Mouse (Mus musculus) MEL (cell line): ENCODE results near the gene Cytl1. TPM values are rescaled to one million over a fixed set of nuclear protein-coding genes. Genes with fewer than 3 reads are reported as not detected.

Experiments used
- DNase-seq: peaks from one replicate; pipeline ENCODE4 v3.0.0; 2011; ENCODE audit warnings: low read depth, low spot score
- H3K27ac ChIP-seq: 2 replicates; pipeline ENCODE4 v1.5.1; 2012; ENCODE audit warnings: low read depth, mild to moderate bottlenecking, control low read depth, low read length, moderate library complexity; ENCODE audit not compliant: control insufficient read depth
- H3K27me3 ChIP-seq, 2 experiments: fragments of 150-350 bp in 1 of 2; sonication (generic) in 1 of 2; 2 replicates each; pipeline ENCODE4 v1.6.1; 2012; ENCODE audit warnings: low read length in 2 of 2, mild to moderate bottlenecking in 2 of 2, improper control_type of control experiment in 1 of 2, moderate library complexity in 1 of 2; ENCODE audit not compliant: insufficient read depth in 2 of 2, control insufficient read depth in 1 of 2
- H3K36me3 ChIP-seq, 2 experiments: 2 replicates each; pipeline ENCODE4 v1.6.1; 2012 to 2014; ENCODE audit warnings: low read length in 2 of 2, improper control_type of control experiment in 1 of 2, inconsistent platforms in 1 of 2, mild to moderate bottlenecking in 1 of 2; ENCODE audit not compliant: insufficient read depth in 2 of 2, control insufficient read depth in 1 of 2
- H3K4me1 ChIP-seq, 2 experiments: fragments of 150-350 bp in 1 of 2; sonication (generic) in 1 of 2; 2 replicates each; pipeline ENCODE4 v1.6.1; 2012; ENCODE audit warnings: low read length in 2 of 2, improper control_type of control experiment in 1 of 2, mild to moderate bottlenecking in 1 of 2; ENCODE audit not compliant: insufficient read depth in 2 of 2, control insufficient read depth in 1 of 2
- H3K4me3 ChIP-seq, 2 experiments: fragments of 150-350 bp in 1 of 2; sonication (generic) in 1 of 2; 2 replicates each; pipeline ENCODE4 v1.5.1; 2012; ENCODE audit warnings: low read depth in 2 of 2, low read length in 2 of 2, mild to moderate bottlenecking in 2 of 2, moderate library complexity in 2 of 2, control low read depth in 1 of 2, improper control_type of control experiment in 1 of 2; ENCODE audit not compliant: control insufficient read depth in 1 of 2, insufficient read depth in 1 of 2
- H3K79me2 ChIP-seq: 2 replicates; pipeline ENCODE4 v1.6.1; 2012; ENCODE audit warnings: mild to moderate bottlenecking, low read length, moderate library complexity; ENCODE audit not compliant: control insufficient read depth, poor library complexity, insufficient read depth
- H3K9ac ChIP-seq: 2 replicates; pipeline ENCODE4 v1.6.1; 2012; ENCODE audit warnings: low read depth, mild to moderate bottlenecking, control low read depth, low read length, moderate library complexity; ENCODE audit not compliant: control insufficient read depth, poor library complexity, severe bottlenecking
- H3K9me3 ChIP-seq: fragments of 150-350 bp; sonication (generic); replicated peaks from 2 replicates; pipeline ENCODE4 v1.6.1; 2012; ENCODE audit warnings: mild to moderate bottlenecking, low read length, improper control_type of control experiment, moderate library complexity; ENCODE audit not compliant: insufficient read depth
- E2F4 ChIP-seq: IDR thresholded peaks from 2 replicates; pipeline ENCODE4 v1.6.1; 2011; ENCODE audit warnings: low read depth, low read length, improper control_type of control experiment, borderline replicate concordance
- ELF1 ChIP-seq: IDR thresholded peaks from 2 replicates; pipeline ENCODE4 v1.6.1; 2014; ENCODE audit warnings: low read depth, mild to moderate bottlenecking, inconsistent platforms, low read length, improper control_type of control experiment, moderate library complexity
- EP300 ChIP-seq, 2 experiments: IDR thresholded peaks; 2 replicates each; pipeline ENCODE4 v1.6.1; 2011; ENCODE audit warnings: improper control_type of control experiment in 2 of 2, low read length in 2 of 2, low read depth in 1 of 2, mild to moderate bottlenecking in 1 of 2
- ETS1 ChIP-seq: IDR thresholded peaks from 2 replicates; pipeline ENCODE4 v1.6.1; 2012; ENCODE audit warnings: low read depth, mild to moderate bottlenecking, inconsistent platforms, low read length, improper control_type of control experiment, moderate library complexity
- HCFC1 ChIP-seq: IDR thresholded peaks from 2 replicates; pipeline ENCODE4 v1.6.1; 2012; ENCODE audit warnings: low read depth, mild to moderate bottlenecking, inconsistent platforms, low read length, improper control_type of control experiment, moderate library complexity
- JUND ChIP-seq: IDR thresholded peaks from 2 replicates; pipeline ENCODE4 v1.6.1; 2011; ENCODE audit warnings: low read depth, mild to moderate bottlenecking, improper control_type of control experiment, low read length
- MAZ ChIP-seq: IDR thresholded peaks from 2 replicates; pipeline ENCODE4 v1.6.1; 2012; ENCODE audit warnings: low read depth, mild to moderate bottlenecking, inconsistent platforms, low read length, improper control_type of control experiment
- MXI1 ChIP-seq: IDR thresholded peaks from 2 replicates; pipeline ENCODE4 v1.6.1; 2011; ENCODE audit warnings: mild to moderate bottlenecking, low read depth, low read length, improper control_type of control experiment
- MYC ChIP-seq: IDR thresholded peaks from 2 replicates; pipeline ENCODE4 v1.6.1; 2011; ENCODE audit warnings: low read depth, mild to moderate bottlenecking, low read length, improper control_type of control experiment, moderate library complexity
- NELFE ChIP-seq: IDR thresholded peaks from 2 replicates; pipeline ENCODE4 v1.6.1; 2011; ENCODE audit warnings: low read depth, low read length, improper control_type of control experiment
- NRF1 ChIP-seq: IDR thresholded peaks from 2 replicates; pipeline ENCODE4 v1.6.1; 2014; ENCODE audit warnings: low read depth, mild to moderate bottlenecking, inconsistent platforms, low read length, improper control_type of control experiment, moderate library complexity; ENCODE audit not compliant: poor library complexity, insufficient read depth, severe bottlenecking
- RCOR1 ChIP-seq: IDR thresholded peaks from 2 replicates; pipeline ENCODE4 v1.6.1; 2012; ENCODE audit warnings: low read depth, mild to moderate bottlenecking, inconsistent platforms, low read length, improper control_type of control experiment
- TBP ChIP-seq: IDR thresholded peaks from 2 replicates; pipeline ENCODE4 v1.8.0; 2011; ENCODE audit warnings: low read depth, low read length, improper control_type of control experiment
- USF1 ChIP-seq: IDR thresholded peaks from 2 replicates; pipeline ENCODE4 v1.6.1; 2014; ENCODE audit warnings: low read depth, mild to moderate bottlenecking, inconsistent platforms, low read length, improper control_type of control experiment, moderate library complexity
- ZC3H11A ChIP-seq: IDR thresholded peaks from 2 replicates; pipeline ENCODE4 v1.6.1; 2012; ENCODE audit warnings: low read depth, mild to moderate bottlenecking, inconsistent platforms, low read length, improper control_type of control experiment
- ZKSCAN1 ChIP-seq: IDR thresholded peaks from 2 replicates; pipeline ENCODE4 v1.6.1; 2012; ENCODE audit warnings: low read depth, mild to moderate bottlenecking, inconsistent platforms, low read length, improper control_type of control experiment, moderate library complexity
- ZNF384 ChIP-seq: IDR thresholded peaks from 2 replicates; pipeline ENCODE4 v1.6.1; 2012; ENCODE audit warnings: low read depth, mild to moderate bottlenecking, inconsistent platforms, low read length, improper control_type of control experiment
- polyA plus RNA-seq, 2 experiments: library from polyadenylated mRNA; stranded (reverse) in 1 of 2; unstranded in 1 of 2; fragments of >175 nt in 1 of 2; fragments of >200 nt in 1 of 2; gene quantifications; 2 replicates each; pipeline versions ENCODE4 v1.2.1 to v1.2.4; 2012; ENCODE audit warnings: low replicate concordance in 2 of 2, low read depth in 1 of 2; ENCODE audit not compliant: insufficient read length in 2 of 2, insufficient read depth in 1 of 2, missing spikeins in 1 of 2
- total RNA-seq: library from RNA; depleted of rRNA; stranded (reverse); fragments of 300-350 nt; gene quantifications from 2 replicates; pipeline ENCODE4 v1.2.3, GENCODE M21; 2012

The Cytl1 gene
- total and polyA plus RNA-seq, 3 experiments = not detected

DNA sequence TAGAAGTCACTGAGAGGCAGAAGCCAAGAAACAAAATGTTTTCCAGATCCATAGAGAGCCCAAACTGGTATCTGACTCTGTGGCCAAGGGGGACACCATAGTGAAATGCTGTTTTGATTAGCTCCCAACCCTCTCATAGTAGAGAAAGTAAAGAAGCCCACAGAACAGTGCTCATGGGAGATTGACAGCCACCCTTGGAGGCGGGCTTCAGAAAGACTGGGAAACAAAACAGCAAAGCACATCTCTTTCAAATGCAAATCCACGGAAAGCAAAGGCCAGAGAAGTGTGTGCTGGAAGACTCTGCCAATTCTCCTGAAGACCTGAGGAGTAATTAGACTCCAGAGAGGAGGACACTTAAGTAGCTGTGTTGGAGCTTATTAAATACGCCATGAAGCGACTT lies 39.5 kb upstream of the Cytl1 start:
- Histone ChIP-seq H3K27me3 (no peaks in the 10 kb centered on the region), H3K9me3 (no peaks in the 10 kb centered on the region), H3K9ac (no peak overlapping the region), H3K4me3 (no peak overlapping the region), H3K4me1 (no peaks in the 10 kb centered on the region), H3K36me3 (no peaks in the 10 kb centered on the region), H3K27ac (no peak overlapping the region), H3K79me2 (no peaks in the 10 kb centered on the region)
- no peak for TF ChIP-seq ETS1
- no peak for DNase-seq

- DNase-seq = no peak
- no peak overlapping the region for H3K27ac ChIP-seq
- H3K27me3 ChIP-seq = no peaks in the 10 kb centered on the region
- H3K4me1 ChIP-seq = no peaks in the 10 kb centered on the region
- H3K9ac ChIP-seq = no peak overlapping the region
- TF ChIP-seq USF1 = no peak
- TF ChIP-seq RCOR1 = no peak
- TF ChIP-seq ELF1 = no peak
- TF ChIP-seq TBP = no peak
- TF ChIP-seq ZNF384 = no peak
- no peak for TF ChIP-seq ZC3H11A
- TF ChIP-seq NELFE = no peak
- no peak for TF ChIP-seq JUND
- no peak for TF ChIP-seq HCFC1
- TF ChIP-seq ZKSCAN1 = no peak
- TF ChIP-seq E2F4 = no peak
- TF ChIP-seq MYC = no peak
- no peak for TF ChIP-seq NRF1
- TF ChIP-seq MAZ = no peak
- TF ChIP-seq EP300 (IDR thresholded peaks at IDR 0.05; ENCODE audit: low read depth in 1 of 2, low read length in 2 of 2) = no peak
- TF ChIP-seq, all 39 proteins: peak for 0
- Histone ChIP-seq H3K4me3 (no peak overlapping the region), H3K9me3 (no peaks in the 10 kb centered on the region), H3K36me3 (no peaks in the 10 kb centered on the region), H3K79me2 (no peaks in the 10 kb centered on the region)
These were observed 38.0 kb upstream of the Cytl1 start for GRCm38 (mm10) chr5:37697286-37697685.

DNA sequence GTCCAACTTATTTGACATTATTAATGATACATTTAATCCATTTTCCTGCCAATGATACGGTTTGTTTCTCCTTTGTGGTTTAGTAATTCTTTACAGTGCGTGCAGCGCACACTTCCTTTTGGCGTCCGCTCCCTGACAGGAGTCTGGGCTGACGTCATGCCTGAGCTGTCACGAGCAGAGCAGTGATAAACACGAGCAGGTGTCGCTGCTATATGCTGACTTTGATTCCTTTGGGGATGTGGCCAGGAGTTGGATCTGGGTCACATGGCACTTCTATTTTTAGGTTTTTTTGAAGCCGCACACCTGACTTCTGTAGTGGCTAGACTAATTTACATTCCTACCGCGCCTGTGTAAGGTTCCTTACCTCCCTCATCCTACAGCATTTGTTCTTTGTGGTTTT lies 35.6 kb upstream of the Cytl1 start:
- no peaks in the 10 kb centered on the region for H3K79me2 ChIP-seq
- no peaks in the 10 kb centered on the region for H3K9me3 ChIP-seq
- no peak overlapping the region for H3K27ac ChIP-seq
- no peaks in the 10 kb centered on the region for H3K27me3 ChIP-seq
- no peaks in the 10 kb centered on the region for H3K36me3 ChIP-seq
- H3K4me1 ChIP-seq = no peaks in the 10 kb centered on the region
- TF ChIP-seq MXI1 = no peak
- TF ChIP-seq, all 39 proteins: peak for 0
- DNase-seq = no peak
- Histone ChIP-seq H3K9ac (no peak overlapping the region), H3K4me3 (no peak overlapping the region)
